Mouse (Mus musculus) heart, postnatal 0 days (tissue): ENCODE measurements around the gene Ccnd1. TPM values are rescaled to one million over a fixed set of nuclear protein-coding genes. Genes with fewer than 3 reads are reported as not detected.

Source experiments
- ATAC-seq: fragments of 200-750 bp; cut with Nextera tagmentation; 2 replicates; pipeline ENCODE4 v1.8.0; 2017; ENCODE audit warnings: low read depth, moderate number of reproducible peaks, moderate library complexity; ENCODE audit not compliant: insufficient read depth
- DNase-seq: peaks from one replicate; pipeline ENCODE4 v3.0.0-alpha.2; 2016; ENCODE audit warnings: low spot score
- H3K27ac ChIP-seq: fragments of 300-500 bp; sonication (generic); 2 replicates; pipeline ENCODE4 v1.5.1; 2014; ENCODE audit warnings: low read depth, mild to moderate bottlenecking
- H3K27me3 ChIP-seq: fragments of 300-500 bp; sonication (generic); 2 replicates; pipeline ENCODE4 v1.6.1; 2014; ENCODE audit warnings: low read length, mixed read lengths; ENCODE audit not compliant: control insufficient read depth, insufficient read depth
- H3K36me3 ChIP-seq: fragments of 300-500 bp; sonication (generic); replicated peaks from 2 replicates; pipeline ENCODE4 v1.6.1; 2014; ENCODE audit warnings: low read length, mixed read lengths; ENCODE audit not compliant: control insufficient read depth, insufficient read depth
- H3K4me1 ChIP-seq: fragments of 300-500 bp; sonication (generic); 2 replicates; pipeline ENCODE4 v1.6.1; 2014; ENCODE audit warnings: antibody characterized with exemption; ENCODE audit not compliant: control insufficient read depth, insufficient read depth
- H3K4me2 ChIP-seq: fragments of 300-500 bp; sonication (generic); 2 replicates; pipeline ENCODE4 v1.6.1; 2014; ENCODE audit warnings: low read depth, mild to moderate bottlenecking, low read length, moderate library complexity
- H3K4me3 ChIP-seq: fragments of 300-500 bp; sonication (generic); 2 replicates; pipeline ENCODE4 v1.5.1; 2014; ENCODE audit warnings: low read depth, low read length
- H3K9ac ChIP-seq: fragments of 300-500 bp; sonication (generic); replicated peaks from 2 replicates; pipeline ENCODE4 v1.6.1; 2014; ENCODE audit warnings: low read depth, low read length, mixed read lengths
- H3K9me3 ChIP-seq: fragments of 300-500 bp; sonication (generic); replicated peaks from 2 replicates; pipeline ENCODE4 v1.6.1; 2016; ENCODE audit warnings: low read length; ENCODE audit not compliant: control insufficient read depth
- CTCF ChIP-seq: IDR thresholded peaks from 2 replicates; pipeline ENCODE4 v1.5.1; 2016; ENCODE audit warnings: antibody characterized with exemption, control low read depth, low read depth
- EP300 ChIP-seq: IDR thresholded peaks from 2 replicates; pipeline ENCODE4 v1.6.1; 2016; ENCODE audit warnings: antibody characterized with exemption, low read depth
- WGBS: fragments of 180-500 bp; shearing (Covaris S2); extraction: QIAGEN DNeasy Blood & Tissue Kit; methylation state at CpG from one replicate; pipeline ENCODE4 v1.1.7; 2014; 5-methylcytosine and 5-hydroxymethylcytosine counted together
- polyA plus RNA-seq: library from polyadenylated mRNA; unstranded; fragments of >200 nt; fragmentation: Nextera tagmentation; extraction: Ambion mirVana; gene quantifications from 2 replicates; pipeline ENCODE4 v1.2.1, GENCODE M21; 2015
- total RNA-seq: library from RNA; depleted of rRNA; stranded (reverse); fragments of >200 nt; gene quantifications from 2 replicates; pipeline ENCODE4 v1.2.3, GENCODE M21; 2014; ENCODE audit warnings: low replicate concordance; rRNA removed

Gene Ccnd1
- total RNA-seq = 68.2 and 70.0 TPM in 2 replicates
- 58.9 and 61.7 TPM in 2 replicates for polyA plus RNA-seq

DNA sequence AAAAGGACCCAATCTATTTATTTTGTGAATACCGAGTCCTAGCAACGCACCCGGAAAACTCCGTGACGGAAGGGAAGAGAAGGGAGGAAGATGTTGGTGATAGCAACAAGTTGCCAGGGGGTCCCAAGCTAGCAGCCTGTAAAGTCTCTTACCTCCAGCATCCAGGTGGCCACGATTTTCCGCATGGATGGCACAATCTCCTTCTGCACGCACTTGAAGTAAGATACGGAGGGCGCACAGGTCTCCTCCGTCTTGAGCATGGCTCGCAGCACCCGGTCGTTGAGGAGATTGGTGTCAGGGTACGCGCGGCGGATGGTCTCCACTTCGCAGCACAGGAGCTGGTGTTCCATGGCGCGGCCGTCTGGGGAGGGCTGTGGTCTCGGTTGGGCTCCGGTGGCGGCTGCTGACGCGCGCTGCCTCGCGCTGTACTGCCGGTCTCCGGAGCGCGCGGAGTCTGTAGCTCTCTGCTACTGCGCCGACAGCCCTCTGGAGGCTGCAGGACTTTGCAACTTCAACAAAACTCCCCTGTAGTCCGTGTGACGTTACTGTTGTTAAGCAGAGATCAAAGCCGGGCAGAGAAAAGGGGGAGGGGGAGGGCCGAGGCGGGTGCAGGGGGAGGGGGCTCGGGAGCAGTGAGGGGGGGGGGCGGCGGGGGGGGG is at the start of gene Ccnd1:
Ccnd1 (minus strand) TSS at position 582 of the 659 bp plus-strand sequence.
- no peaks in the 10 kb centered on the region for H3K27me3 ChIP-seq
- no peaks in the 10 kb centered on the region for H3K9me3 ChIP-seq
- H3K36me3 ChIP-seq = peaks cover 23% of the 10 kb centered on the region
- ATAC-seq (peak; percentile 51), DNase-seq (peak; percentile 84)
- peak within 1 kb of the TSS; percentile 88 for H3K27ac ChIP-seq
- H3K4me2 ChIP-seq = peak within 1 kb of the TSS; percentile 99
- under 1% methylated on average over 41 of the region's 45 CpGs for WGBS
- H3K4me1 ChIP-seq = peaks cover 30% of the 10 kb centered on the region
- peak within 1 kb of the TSS; percentile 82 for H3K4me3 ChIP-seq
- TF ChIP-seq CTCF (no peak), EP300 (no peak)
- peak within 1 kb of the TSS; percentile 62 for H3K9ac ChIP-seq

GRCm38 (mm10) chr7:144988856-144989255 is 49.1 kb upstream of the Ccnd1 start:
- TF ChIP-seq EP300 = no peak
- no peak for TF ChIP-seq CTCF
- H3K4me3 ChIP-seq = no peak overlapping the region
- H3K4me1 ChIP-seq = no peaks in the 10 kb centered on the region
- H3K9ac ChIP-seq = no peak overlapping the region
- no peaks in the 10 kb centered on the region for H3K36me3 ChIP-seq
- no peak for DNase-seq
- no peak overlapping the region for H3K4me2 ChIP-seq
- WGBS = 71% methylated on average over 3 of the region's 3 CpGs
- H3K9me3 ChIP-seq = no peaks in the 10 kb centered on the region
- H3K27me3 ChIP-seq = no peaks in the 10 kb centered on the region
- no peak overlapping the region for H3K27ac ChIP-seq
- no peak for ATAC-seq

GRCm38 (mm10) chr7:144985100-144985499 is 45.4 kb upstream of the Ccnd1 start:
- DNase-seq (no peak), ATAC-seq (no peak)
- H3K9ac ChIP-seq = no peak overlapping the region
- H3K27ac ChIP-seq = no peak overlapping the region
- 89% methylated on average over 1 of the region's 1 CpGs for WGBS
- no peaks in the 10 kb centered on the region for H3K36me3 ChIP-seq
- H3K4me1 ChIP-seq = no peaks in the 10 kb centered on the region; the same call in 1 of the 2 replicates
- no peaks in the 10 kb centered on the region for H3K9me3 ChIP-seq
- no peaks in the 10 kb centered on the region for H3K27me3 ChIP-seq
- no peak overlapping the region for H3K4me3 ChIP-seq
- no peak for TF ChIP-seq EP300
- no peak for TF ChIP-seq CTCF
- no peak overlapping the region for H3K4me2 ChIP-seq

DNA sequence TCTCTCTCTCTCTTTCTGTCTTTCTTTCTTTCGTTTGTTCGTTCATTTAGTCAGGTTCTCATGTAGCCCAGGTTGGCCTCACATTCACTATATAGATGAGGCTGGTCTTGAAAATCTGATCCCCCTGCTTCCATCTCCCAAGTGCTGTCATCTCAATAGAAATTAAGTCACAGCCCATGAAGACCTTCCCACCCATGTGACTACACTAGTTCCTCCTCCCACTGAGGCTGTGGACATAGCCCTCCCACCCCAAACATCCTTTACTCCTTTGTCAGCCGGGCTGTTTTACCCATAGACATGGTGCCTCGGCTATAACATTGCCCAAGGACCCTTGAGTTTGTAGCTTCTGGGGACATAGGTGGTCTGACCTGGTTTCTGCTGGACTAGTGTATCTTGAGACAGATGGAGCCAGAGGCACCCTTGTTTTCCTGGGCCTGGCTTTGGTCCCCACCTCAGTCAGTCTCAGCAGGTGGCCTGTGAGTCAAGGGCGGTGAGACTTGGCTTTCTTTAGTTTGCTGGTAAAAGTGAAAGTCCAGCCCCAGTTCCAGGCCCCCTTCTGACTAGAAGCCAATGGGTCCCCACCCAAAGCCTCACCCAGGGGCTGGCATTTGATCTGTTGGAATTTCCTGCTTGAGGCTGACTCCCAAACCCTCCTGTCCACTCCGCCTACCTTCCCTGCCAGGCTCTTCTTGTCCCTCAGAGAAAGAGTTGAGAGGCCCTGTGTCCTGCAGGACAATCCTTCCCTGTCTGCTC is 42.8 kb upstream of the Ccnd1 start:
- no peak for TF ChIP-seq EP300
- no peak for TF ChIP-seq CTCF

GRCm38 (mm10) chr7:144981426-144982079 is 41.8 kb upstream of the Ccnd1 start:
- H3K27ac ChIP-seq = peak overlapping the region; percentile 25; the same call in 1 of the 2 replicates

More for the DNA sequence above, 42.8 kb upstream of the Ccnd1 start:
- Histone ChIP-seq H3K4me3 (no peak overlapping the region), H3K9me3 (no peaks in the 10 kb centered on the region), H3K36me3 (no peaks in the 10 kb centered on the region), H3K27me3 (no peaks in the 10 kb centered on the region), H3K27ac (no peak overlapping the region), H3K4me1 (no peaks in the 10 kb centered on the region; the same call in 1 of the 2 replicates), H3K9ac (no peak overlapping the region), H3K4me2 (no peak overlapping the region)
- ATAC-seq = no peak
- 80% methylated on average over 6 of the region's 6 CpGs for WGBS
- DNase-seq = no peak

More at GRCm38 (mm10) chr7:144981426-144982079, 41.8 kb upstream of the Ccnd1 start:
- H3K27me3 ChIP-seq = no peaks in the 10 kb centered on the region
- H3K4me2 ChIP-seq = no peak overlapping the region
- 59% methylated on average over 8 of the region's 8 CpGs for WGBS
- TF ChIP-seq EP300 = no peak
- no peak for TF ChIP-seq CTCF
- DNase-seq = no peak
- no peak overlapping the region for H3K9ac ChIP-seq
- ATAC-seq = peak; percentile 53; the same call in 1 of the 2 replicates
- no peak overlapping the region for H3K4me3 ChIP-seq
- H3K36me3 ChIP-seq = no peaks in the 10 kb centered on the region
- no peaks in the 10 kb centered on the region; the same call in 1 of the 2 replicates for H3K4me1 ChIP-seq
- no peaks in the 10 kb centered on the region for H3K9me3 ChIP-seq
